Mouse (Mus musculus): ENCODE results near the gene Cnga2.
"Not testable (repeated sequence)": the region's sequence is repeated elsewhere in the genome, so short reads cannot be mapped to it uniquely, and the experiment has no call there.

Gene Cnga2

DNA sequence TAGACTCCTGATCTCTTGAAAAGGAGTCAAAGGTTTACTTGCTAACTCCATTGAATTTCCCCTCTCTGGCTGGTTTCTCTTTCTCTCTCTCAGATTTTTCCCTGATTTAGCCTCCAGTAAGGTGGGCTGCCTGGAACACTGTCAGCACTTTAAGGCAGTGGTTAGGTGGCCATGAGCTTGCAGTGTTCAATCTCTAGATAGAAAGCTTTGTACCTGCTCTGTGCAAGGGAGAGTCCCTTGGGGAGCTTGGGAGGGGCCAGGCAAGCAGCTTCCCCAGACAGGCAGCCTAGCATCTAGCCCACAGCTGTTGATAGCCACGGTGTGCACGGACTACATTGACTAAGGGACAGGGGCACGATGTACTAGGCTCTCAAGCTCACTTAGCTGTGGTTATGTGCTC, at the start of gene Cnga2:
Cnga2 (plus strand) TSS at position 301 of the 400 bp plus-strand sequence.
- no peak for DNase-seq

DNA sequence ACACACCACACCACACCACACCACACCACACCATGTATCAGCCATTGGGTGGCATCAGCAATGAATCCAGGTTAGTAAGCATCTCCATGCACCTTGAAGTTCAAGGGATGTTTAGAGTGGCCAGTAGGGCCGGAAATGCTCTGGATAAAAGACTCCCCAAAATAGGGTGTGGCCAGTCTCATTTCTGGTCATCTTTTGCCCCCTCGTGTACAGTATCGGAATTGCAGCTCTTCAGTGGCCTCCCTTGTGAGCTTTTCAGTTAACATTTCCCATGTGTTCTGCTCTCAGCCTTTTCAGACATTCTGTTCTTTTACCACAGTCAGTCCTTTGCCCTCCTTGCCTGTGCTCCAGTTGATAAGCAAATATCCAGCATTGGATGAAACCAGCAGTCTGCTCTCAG, 45.0 kb upstream of the Cnga2 start:
- DNase-seq: peak; percentile 18

DNA sequence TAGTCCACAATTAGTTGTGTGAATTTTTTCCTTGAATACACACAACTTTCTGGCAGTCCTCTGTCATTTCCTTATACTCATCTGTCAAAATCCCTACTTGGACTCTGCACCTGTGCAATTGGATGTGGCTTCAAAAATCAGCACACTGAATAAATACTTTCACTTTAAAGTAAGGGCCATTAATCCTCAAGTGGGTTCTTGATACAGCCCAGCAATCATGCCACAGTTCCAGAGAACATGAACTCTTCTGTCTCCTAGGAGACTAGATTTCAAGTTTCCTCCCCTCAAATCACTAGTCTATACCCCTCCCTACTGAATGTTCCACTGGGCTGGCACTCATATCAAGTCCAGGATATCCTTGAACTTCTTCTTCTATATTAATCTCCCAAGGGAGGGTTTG, 33.3 kb upstream of the Cnga2 start:
- DNase-seq: no peak

- peak; percentile 20 for DNase-seq
Observed at GRCm38 (mm10) chrX:71962073-71963051, 29.3 kb upstream of the Cnga2 start, which contains the start of gene Prrg3. Prrg3 (plus strand) TSS chrX:71962624.

DNA sequence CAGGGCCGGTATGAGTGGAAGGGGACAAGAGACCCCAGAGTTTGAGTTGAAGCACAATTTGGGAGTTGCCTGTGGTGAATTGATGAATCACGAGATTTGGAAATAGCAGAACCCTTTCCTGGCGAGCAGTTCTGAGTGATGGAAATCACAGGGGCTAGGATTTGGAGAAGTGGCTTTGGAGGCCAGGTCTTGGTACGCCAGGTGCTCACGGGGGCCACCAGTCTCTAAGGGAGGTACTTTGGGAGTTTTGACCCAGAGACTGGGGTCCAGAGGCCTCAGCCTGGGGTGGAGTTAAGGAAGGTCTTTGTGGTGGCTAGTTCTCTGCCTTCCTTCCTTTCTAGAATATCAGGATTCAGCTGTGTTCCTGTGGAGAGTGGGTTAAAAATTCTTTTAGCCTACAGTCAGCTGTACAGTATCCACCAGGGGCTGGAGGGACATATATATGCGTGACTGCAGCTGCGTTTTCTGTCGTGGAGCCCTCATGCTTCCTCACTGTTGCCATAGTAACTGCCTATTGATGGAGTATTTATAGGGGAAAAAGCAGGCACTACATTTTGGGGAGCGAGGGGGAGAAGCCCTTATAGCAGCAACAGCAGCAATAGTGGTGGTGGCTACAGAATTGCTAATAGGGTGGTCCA, 28.3 kb upstream of the Cnga2 start:
- DNase-seq: no peak

- DNase-seq: no peak
Observed at GRCm38 (mm10) chrX:71968216-71968615, 23.4 kb upstream of the Cnga2 start.

- no peak for DNase-seq
Observed at GRCm38 (mm10) chrX:71968816-71969215, 22.8 kb upstream of the Cnga2 start.

GRCm38 (mm10) chrX:71971325-71971724, 20.3 kb upstream of the Cnga2 start:
- no peak for DNase-seq

DNA sequence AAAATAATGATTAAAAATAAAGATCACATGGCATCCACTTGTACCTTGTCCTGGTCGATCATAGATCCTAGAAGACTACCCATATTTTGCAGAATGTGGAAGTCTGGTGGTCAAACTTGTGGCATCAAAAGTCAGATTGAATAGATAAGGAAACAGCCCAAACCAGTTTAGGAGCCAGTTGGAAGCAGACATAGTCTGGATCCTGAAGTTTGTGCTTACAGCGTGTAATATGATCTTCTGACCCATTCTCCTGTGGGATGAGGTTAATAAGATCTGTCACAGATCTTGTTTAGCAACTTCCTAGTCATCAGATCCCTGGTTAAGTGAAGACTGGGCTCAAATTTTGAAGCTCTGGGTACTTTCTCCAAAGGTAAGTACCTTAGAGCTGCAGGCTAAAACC, 19.0 kb upstream of the Cnga2 start, which contains the start of gene Fate1:
Fate1 (plus strand) TSS at position 301 of the 400 bp plus-strand sequence.
- DNase-seq: no peak

- DNase-seq: not testable (repeated sequence)
Observed at GRCm38 (mm10) chrX:71977681-71978080, 14.0 kb upstream of the Cnga2 start.

- DNase-seq: no peak
Observed at GRCm38 (mm10) chrX:71980443-71980842, 11.2 kb upstream of the Cnga2 start.

GRCm38 (mm10) chrX:71981322-71981721, 10.3 kb upstream of the Cnga2 start:
- no peak for DNase-seq

- DNase-seq: no peak
Observed at GRCm38 (mm10) chrX:71983205-71983604, 8.4 kb upstream of the Cnga2 start.

- no peak for DNase-seq
Observed at GRCm38 (mm10) chrX:71983775-71984174, 7.9 kb upstream of the Cnga2 start.

DNA sequence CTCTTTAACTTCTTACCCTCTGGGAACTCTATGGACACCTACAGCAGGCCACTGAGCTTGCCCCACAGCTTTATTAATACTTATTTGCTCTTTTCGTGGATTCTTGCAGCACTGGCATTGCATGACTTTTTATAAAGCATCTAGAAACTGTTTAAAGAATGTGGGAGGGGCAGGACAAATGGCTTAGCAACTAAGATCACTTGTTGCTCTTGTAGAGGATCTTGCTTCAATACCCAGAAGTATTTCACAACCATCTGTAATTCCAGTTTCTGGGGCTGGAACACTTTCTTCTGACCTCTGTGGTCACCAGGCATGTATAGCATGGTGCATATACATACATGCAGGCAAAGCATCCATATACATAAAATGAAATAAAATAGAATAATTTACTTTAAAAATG, 4.3 kb downstream of the Cnga2 start:
- no peak for DNase-seq

- DNase-seq: no peak
Observed at GRCm38 (mm10) chrX:72009930-72010329, 18.3 kb downstream of the Cnga2 start.

GRCm38 (mm10) chrX:72012236-72012635, 20.6 kb downstream of the Cnga2 start:
- DNase-seq: no peak

DNA sequence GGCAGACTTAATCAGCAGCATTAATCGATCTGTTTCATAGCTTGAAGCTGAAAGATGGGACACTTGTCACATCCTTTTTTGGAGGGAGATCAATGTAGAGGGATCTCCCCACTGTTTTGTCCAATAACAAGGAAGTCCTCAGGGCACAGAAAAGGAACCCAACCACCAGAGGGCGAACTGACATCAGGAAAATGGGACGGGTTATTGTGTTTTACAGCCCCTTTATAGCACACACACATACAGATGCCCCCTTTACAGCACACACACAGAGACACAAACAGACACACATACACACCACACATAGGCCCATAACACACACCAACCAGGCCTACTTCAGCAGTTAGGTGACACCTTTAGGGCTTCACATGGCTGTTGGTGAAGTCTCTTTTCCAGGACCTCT, 21.2 kb downstream of the Cnga2 start:
- no peak for DNase-seq

DNA sequence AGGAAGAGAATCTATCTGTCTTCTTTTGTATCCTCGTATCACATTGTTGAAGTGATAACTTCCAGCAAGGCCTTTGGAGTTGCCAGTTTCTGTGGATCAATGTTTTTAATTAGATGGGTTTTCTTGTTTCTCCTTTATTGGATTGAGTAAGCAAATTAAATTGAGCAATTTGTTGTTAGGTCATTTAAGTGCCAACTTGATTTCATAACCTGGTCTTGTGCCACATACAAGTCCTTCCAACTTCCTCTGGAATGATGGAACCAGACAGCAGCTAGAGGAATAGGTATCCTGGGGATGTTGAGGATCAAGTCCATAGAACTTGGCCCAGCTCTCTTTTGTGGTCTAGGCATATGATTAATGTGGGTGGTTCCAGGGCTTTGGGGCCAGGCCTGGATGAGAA, 30.6 kb downstream of the Cnga2 start:
- DNase-seq: no peak

- no peak for DNase-seq
Observed at GRCm38 (mm10) chrX:72022750-72023398, 31.2 kb downstream of the Cnga2 start.

- DNase-seq: no peak
Observed at GRCm38 (mm10) chrX:72023542-72023941, 31.9 kb downstream of the Cnga2 start.

- no peak for DNase-seq
Observed at GRCm38 (mm10) chrX:72044056-72044455, 52.4 kb downstream of the Cnga2 start.

GRCm38 (mm10) chrX:72047918-72048317, 56.3 kb downstream of the Cnga2 start:
- DNase-seq: no peak

Measured in cerebellum, adult 8-10 months (tissue).